Mouse (Mus musculus) midbrain, embryonic 14.5 days (tissue): ENCODE data around the gene 1700013F07Rik. TPM values are rescaled to one million over a fixed set of nuclear protein-coding genes. Genes with fewer than 3 reads are reported as not detected.
"Not testable (repeated sequence)": the region's sequence is repeated elsewhere in the genome, so short reads cannot be mapped to it uniquely, and the experiment has no call there.

ENCODE experiments used
- ATAC-seq: fragments of 200-750 bp; cut with Nextera tagmentation; 2 replicates; pipeline ENCODE4 v1.8.0; 2017; ENCODE audit warnings: moderate number of reproducible peaks, moderate library complexity; ENCODE audit not compliant: low FRiP score, low TSS enrichment
- DNase-seq: peaks from one replicate; pipeline ENCODE4 v3.0.0-alpha.2; 2015
- H3K27ac ChIP-seq: fragments of 300-500 bp; sonication (generic); replicated peaks from 2 replicates; pipeline ENCODE4 v1.5.1; 2014; ENCODE audit warnings: mild to moderate bottlenecking, low read depth, low read length, moderate library complexity
- H3K27me3 ChIP-seq: fragments of 300-500 bp; sonication (generic); 2 replicates; pipeline ENCODE4 v1.6.1; 2014; ENCODE audit warnings: low read length, control low read depth, mixed read lengths; ENCODE audit not compliant: control insufficient read depth, insufficient read depth
- H3K36me3 ChIP-seq: fragments of 300-500 bp; sonication (generic); 2 replicates; pipeline ENCODE4 v1.6.1; 2014; ENCODE audit warnings: low read length, control low read depth; ENCODE audit not compliant: control insufficient read depth, insufficient read depth
- H3K4me1 ChIP-seq: fragments of 300-500 bp; sonication (generic); 2 replicates; pipeline ENCODE4 v1.6.1; 2014; ENCODE audit warnings: mild to moderate bottlenecking, antibody characterized with exemption, low read length, control low read depth; ENCODE audit not compliant: control insufficient read depth, insufficient read depth
- H3K4me2 ChIP-seq: fragments of 300-500 bp; sonication (generic); 2 replicates; pipeline ENCODE4 v1.6.1; 2014; ENCODE audit warnings: mild to moderate bottlenecking, low read length, moderate library complexity
- H3K4me3 ChIP-seq: fragments of 300-500 bp; sonication (generic); replicated peaks from 2 replicates; pipeline ENCODE4 v1.5.1; 2014; ENCODE audit warnings: low read depth, low read length
- H3K9ac ChIP-seq: fragments of 300-500 bp; sonication (generic); replicated peaks from 2 replicates; pipeline ENCODE4 v1.6.1; 2014; ENCODE audit warnings: mild to moderate bottlenecking, low read length, moderate library complexity
- H3K9me3 ChIP-seq: fragments of 300-500 bp; sonication (generic); 2 replicates; pipeline ENCODE4 v1.6.1; 2016; ENCODE audit warnings: low read length, control low read depth, mixed read lengths; ENCODE audit not compliant: control insufficient read depth
- WGBS: fragments of 180-500 bp; shearing (Covaris S2); extraction: QIAGEN DNeasy Blood & Tissue Kit; methylation state at CpG from one replicate; pipeline ENCODE4 v1.1.7; 2014; 5-methylcytosine and 5-hydroxymethylcytosine counted together
- polyA plus RNA-seq: library from polyadenylated mRNA; unstranded; fragments of >200 nt; fragmentation: Nextera tagmentation; extraction: Ambion mirVana; gene quantifications from 2 replicates; pipeline ENCODE4 v1.2.1, GENCODE M21; 2014

1700013F07Rik gene
- polyA plus RNA-seq = 1.6 and 1.9 TPM in 2 replicates

DNA sequence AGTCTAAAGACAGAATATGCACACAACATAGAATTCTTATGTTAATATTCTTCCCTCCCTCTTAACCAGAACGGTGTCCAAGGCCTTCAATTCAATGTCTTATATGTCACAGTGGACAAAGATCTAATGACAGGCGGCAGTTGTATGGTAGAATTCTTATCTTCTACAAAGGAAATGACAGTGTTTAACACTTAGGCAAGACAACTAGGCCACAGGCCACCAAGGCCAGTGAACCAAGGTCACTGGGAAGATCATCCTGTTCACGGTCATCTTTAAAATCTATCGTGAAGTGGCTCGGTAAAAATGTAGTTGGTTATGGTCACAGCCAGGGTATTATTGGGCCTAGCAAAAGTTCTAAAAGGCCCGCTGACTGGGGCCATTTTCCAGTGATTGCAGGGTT, at the start of gene 1700013F07Rik:
Gene 1700013F07Rik, plus strand, starts transcription at position 200 of the 400 bp plus-strand sequence.
- H3K9me3 ChIP-seq = no peaks in the 10 kb centered on the region
- no peaks in the 10 kb centered on the region for H3K36me3 ChIP-seq
- peaks cover 12% of the 10 kb centered on the region; the same call in 1 of the 2 replicates for H3K4me1 ChIP-seq
- WGBS = 87% methylated on average over 6 of the region's 6 CpGs
- no peaks in the 10 kb centered on the region for H3K27me3 ChIP-seq
- 0 out of 2 replicates have a peak within 1 kb of the TSS, but pooled peaks have one; percentile 2 for H3K27ac ChIP-seq
- no peak within 1 kb of the TSS for H3K4me3 ChIP-seq
- DNase-seq = no peak
- ATAC-seq = no peak
- H3K4me2 ChIP-seq = no peak within 1 kb of the TSS
- no peak within 1 kb of the TSS for H3K9ac ChIP-seq

DNA sequence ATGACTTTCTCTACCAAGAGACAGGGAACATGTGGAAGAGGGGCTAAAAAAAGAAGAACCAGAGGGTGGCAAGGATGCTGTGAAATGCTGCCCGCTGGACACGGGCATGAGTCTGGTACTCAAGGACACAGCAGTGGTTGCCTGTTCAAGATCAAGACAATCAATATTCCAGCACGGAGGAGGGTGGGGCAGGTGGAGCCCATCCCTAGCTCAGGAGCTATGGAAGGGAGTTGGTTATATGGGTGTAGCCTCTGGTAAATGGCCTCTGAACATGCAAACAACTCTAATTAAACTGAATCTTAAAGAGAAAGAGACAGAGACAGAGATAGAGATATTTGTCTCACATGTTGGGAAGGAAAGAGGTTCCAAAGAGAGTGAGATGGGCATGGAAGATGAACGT, 49.2 kb upstream of the 1700013F07Rik start:
- ATAC-seq = no peak
- Histone ChIP-seq H3K4me2 (no peak overlapping the region), H3K9me3 (no peaks in the 10 kb centered on the region), H3K4me1 (no peaks in the 10 kb centered on the region), H3K27ac (no peak overlapping the region), H3K27me3 (no peaks in the 10 kb centered on the region), H3K4me3 (no peak overlapping the region), H3K36me3 (0 out of 2 replicates have a peak, but pooled peaks cover 3% of the 10 kb centered on the region), H3K9ac (no peak overlapping the region)
- 94% methylated on average over 4 of the region's 4 CpGs for WGBS
- DNase-seq = no peak

DNA sequence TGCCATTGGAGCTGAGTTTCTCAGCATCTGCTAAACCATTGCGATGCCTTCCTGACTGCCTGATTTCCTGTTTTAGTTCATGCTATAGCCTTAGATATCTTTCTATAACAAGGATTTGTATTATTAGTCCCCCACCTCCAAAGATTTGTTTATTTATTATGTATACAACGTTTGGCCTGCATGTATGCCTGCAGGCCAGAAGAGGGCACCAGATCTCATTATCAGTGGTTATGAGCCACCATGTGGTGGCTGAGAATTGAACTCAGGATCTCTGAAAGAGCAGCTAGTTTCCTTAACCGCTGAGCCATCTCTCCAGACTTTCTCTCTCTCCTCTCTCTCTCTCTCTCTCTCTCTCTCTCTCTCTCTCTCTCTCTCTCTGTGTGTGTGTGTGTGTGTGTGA, 44.0 kb upstream of the 1700013F07Rik start:
- no peaks in the 10 kb centered on the region for H3K4me1 ChIP-seq
- no peak overlapping the region for H3K4me2 ChIP-seq
- no peaks in the 10 kb centered on the region for H3K9me3 ChIP-seq
- H3K36me3 ChIP-seq = no peaks in the 10 kb centered on the region
- 45% methylated on average over 3 of the region's 3 CpGs for WGBS
- no peaks in the 10 kb centered on the region for H3K27me3 ChIP-seq
- DNase-seq (no peak), ATAC-seq (no peak)
- H3K9ac ChIP-seq = no peak overlapping the region
- no peak overlapping the region for H3K4me3 ChIP-seq
- H3K27ac ChIP-seq = no peak overlapping the region

DNA sequence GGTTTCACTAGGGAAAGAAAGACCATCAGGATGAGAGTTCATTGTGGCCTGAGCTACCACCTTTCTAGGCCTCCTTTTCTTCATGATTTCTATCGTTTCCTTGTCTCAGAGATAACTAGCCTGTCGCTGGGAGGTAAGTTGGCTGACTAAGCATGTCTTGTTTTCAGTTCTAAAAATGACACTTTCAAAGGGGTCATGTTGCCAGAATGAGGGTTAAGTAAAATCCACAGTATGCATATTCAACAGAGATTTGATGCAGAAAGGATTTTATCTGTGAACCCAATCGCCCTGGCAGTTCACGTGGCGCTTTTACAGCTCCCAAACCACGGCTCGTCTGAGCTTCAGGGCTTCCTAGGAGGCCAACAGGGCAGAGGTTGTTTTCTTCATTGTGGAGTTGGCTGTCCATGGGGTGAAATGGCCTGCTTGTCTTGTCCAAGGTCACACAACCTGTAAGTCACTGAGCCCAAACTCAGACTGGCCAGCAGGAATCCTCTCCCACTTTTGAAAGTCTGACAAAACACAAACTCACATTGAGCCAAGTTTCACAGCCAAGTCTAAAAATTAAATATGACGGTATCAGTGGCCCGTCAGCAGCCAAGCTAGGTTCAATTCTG, 39.0 kb upstream of the 1700013F07Rik start:
- no peak for DNase-seq
- no peak overlapping the region for H3K27ac ChIP-seq
- H3K36me3 ChIP-seq = no peaks in the 10 kb centered on the region
- 64% methylated on average over 9 of the region's 9 CpGs for WGBS
- H3K9me3 ChIP-seq = no peaks in the 10 kb centered on the region
- no peak for ATAC-seq
- H3K4me2 ChIP-seq = no peak overlapping the region
- no peak overlapping the region for H3K4me3 ChIP-seq
- H3K9ac ChIP-seq = no peak overlapping the region
- no peaks in the 10 kb centered on the region for H3K27me3 ChIP-seq
- 0 out of 2 replicates have a peak, but pooled peaks cover 6% of the 10 kb centered on the region for H3K4me1 ChIP-seq

DNA sequence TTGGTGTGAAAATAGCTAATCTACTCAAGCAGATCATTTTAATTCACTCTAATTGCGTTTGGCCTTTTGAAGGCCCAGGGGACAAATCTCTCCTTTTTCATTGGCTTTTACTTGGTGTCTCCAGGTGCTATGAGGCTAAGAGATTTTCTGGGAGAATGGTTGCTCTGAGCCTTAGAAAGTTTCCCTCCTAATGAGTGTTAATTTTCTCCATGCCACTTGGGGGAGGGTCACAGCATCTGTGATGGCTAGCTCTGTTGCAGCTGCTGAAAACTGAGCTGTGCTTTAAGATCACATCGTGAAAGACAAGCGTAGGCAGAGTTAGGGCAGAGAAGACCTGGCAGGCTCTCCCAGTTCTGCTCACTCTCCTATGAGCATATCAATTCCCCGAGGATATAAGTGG, 38.5 kb upstream of the 1700013F07Rik start:
- 35% methylated on average over 4 of the region's 4 CpGs for WGBS
- no peaks in the 10 kb centered on the region for H3K36me3 ChIP-seq
- H3K4me1 ChIP-seq = 0 out of 2 replicates have a peak, but pooled peaks cover 6% of the 10 kb centered on the region
- ATAC-seq (no peak), DNase-seq (peak; percentile 42)
- no peak overlapping the region for H3K4me2 ChIP-seq
- no peaks in the 10 kb centered on the region for H3K9me3 ChIP-seq
- no peak overlapping the region for H3K4me3 ChIP-seq
- no peak overlapping the region for H3K9ac ChIP-seq
- H3K27me3 ChIP-seq = no peaks in the 10 kb centered on the region
- H3K27ac ChIP-seq = no peak overlapping the region

DNA sequence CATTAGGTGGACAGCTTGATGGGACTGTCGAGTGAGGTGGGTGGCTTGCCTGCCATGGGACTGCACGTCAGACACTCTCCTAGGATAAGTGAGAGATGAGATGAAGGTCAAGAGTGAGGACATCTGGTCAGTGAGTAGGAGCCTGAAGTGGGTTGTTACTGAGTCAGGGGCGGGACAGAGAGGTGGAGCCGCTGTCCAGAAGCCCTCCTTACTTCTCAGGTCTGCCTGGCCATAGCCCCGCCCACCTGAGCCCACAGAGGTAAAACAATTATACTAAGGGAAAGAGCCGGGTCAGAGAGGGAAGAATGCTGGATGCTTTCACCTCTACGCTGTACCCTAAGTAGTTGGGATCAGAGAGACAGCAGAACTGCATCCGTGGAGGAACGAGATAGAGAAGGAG, 36.3 kb upstream of the 1700013F07Rik start:
- 0 out of 2 replicates have a peak, but pooled peaks cover 6% of the 10 kb centered on the region for H3K4me1 ChIP-seq
- WGBS = 44% methylated on average over 9 of the region's 9 CpGs
- no peak overlapping the region for H3K4me3 ChIP-seq
- ATAC-seq (no peak; the same call in 1 of the 2 replicates), DNase-seq (no peak)
- H3K9me3 ChIP-seq = no peaks in the 10 kb centered on the region
- H3K9ac ChIP-seq = no peak overlapping the region
- H3K27ac ChIP-seq = no peak overlapping the region
- H3K4me2 ChIP-seq = no peak overlapping the region
- H3K27me3 ChIP-seq = no peaks in the 10 kb centered on the region
- no peaks in the 10 kb centered on the region for H3K36me3 ChIP-seq

DNA sequence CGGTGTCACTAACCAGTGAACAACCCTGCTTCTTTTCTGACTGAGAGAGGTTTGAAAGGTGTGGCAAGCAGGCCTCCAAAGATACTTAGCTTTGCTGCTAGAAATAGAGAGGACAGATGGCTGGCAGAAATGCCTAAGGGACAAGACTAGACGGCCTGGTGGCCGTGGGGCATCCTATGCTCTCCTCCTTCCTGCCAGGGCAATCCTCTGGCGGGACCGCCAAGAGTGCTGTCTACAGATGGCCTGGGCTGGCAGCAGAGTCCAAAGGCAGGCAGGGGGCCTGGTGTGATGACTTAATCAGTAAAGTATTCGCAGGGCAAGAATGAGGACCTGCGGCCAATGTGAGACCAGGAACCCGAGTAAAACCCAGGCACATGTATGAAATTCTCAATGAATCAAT, 34.1 kb upstream of the 1700013F07Rik start:
- no peaks in the 10 kb centered on the region for H3K9me3 ChIP-seq
- no peak overlapping the region for H3K27ac ChIP-seq
- 41% methylated on average over 8 of the region's 8 CpGs for WGBS
- H3K4me1 ChIP-seq = 0 out of 2 replicates have a peak, but pooled peaks cover 6% of the 10 kb centered on the region
- H3K36me3 ChIP-seq = no peaks in the 10 kb centered on the region
- H3K27me3 ChIP-seq = no peaks in the 10 kb centered on the region
- ATAC-seq (no peak), DNase-seq (no peak)
- no peak overlapping the region for H3K9ac ChIP-seq
- no peak overlapping the region for H3K4me3 ChIP-seq
- H3K4me2 ChIP-seq = no peak overlapping the region

DNA sequence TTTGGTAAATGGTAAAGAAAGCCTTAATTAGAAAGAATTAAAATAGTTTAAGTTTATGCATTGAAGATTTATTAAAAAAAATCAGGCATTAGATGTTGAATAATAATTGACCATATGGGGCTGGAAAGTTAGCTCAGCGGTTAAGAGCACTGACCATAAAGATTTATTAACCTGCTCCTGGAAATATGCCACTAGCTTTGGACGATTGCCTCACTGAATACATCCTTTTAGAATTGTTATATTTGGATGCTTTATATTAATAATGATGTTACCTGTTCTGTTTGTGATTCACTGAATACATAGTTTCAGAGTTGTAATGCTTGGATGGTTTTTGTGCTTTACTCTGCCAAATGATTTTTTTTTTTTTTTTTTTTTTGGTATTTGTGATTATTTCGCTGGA, 32.5 kb upstream of the 1700013F07Rik start:
- H3K27ac ChIP-seq, H3K4me3 ChIP-seq, H3K9ac ChIP-seq, H3K9me3 ChIP-seq, H3K4me2 ChIP-seq, ATAC-seq, DNase-seq, H3K27me3 ChIP-seq, H3K4me1 ChIP-seq, H3K36me3 ChIP-seq: not testable (repeated sequence)
- 90% methylated on average over 3 of the region's 3 CpGs for WGBS

DNA sequence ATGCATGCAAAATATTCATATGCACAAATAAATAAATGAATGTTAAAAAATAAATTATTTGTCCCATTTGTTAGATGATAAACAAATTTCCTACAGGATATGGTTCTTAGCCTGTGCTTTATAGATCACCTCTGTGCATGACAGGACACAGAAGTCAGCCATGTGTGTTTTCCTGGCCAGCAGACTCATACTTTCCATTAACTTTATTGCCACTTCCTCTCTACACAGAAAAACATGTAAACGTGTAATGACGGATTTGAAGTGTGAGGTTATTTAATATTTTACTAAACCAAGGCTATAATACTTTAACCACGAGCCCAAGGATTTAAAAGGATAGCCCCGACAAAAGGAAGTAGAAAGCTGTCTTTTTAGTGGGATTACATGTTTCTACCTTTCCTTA, 30.0 kb upstream of the 1700013F07Rik start:
- Histone ChIP-seq H3K4me1 (no peaks in the 10 kb centered on the region), H3K9me3 (no peaks in the 10 kb centered on the region), H3K4me2 (no peak overlapping the region), H3K36me3 (no peaks in the 10 kb centered on the region), H3K9ac (no peak overlapping the region), H3K4me3 (no peak overlapping the region), H3K27ac (no peak overlapping the region), H3K27me3 (no peaks in the 10 kb centered on the region)
- 91% methylated on average over 4 of the region's 4 CpGs for WGBS
- no peak for ATAC-seq
- DNase-seq = no peak
